Mouse (Mus musculus): ENCODE data around the gene Vps41.

GRCm38 (mm10) chr13:18736590-18736989, 19.5 kb downstream of the Vps41 start:
- TF ChIP-seq CTCF (conservative IDR thresholded peaks at IDR 0.05; ENCODE audit: low read length) = no peak
- no peak for TF ChIP-seq POU5F1 (IDR thresholded peaks at IDR 0.05; ENCODE audit: borderline replicate concordance, low read length)
- TF ChIP-seq NANOG (IDR thresholded peaks at IDR 0.05; ENCODE audit: borderline replicate concordance, low read length) = no peak

Measured in E14TG2a.4 (cell line).